Mouse (Mus musculus) thymus, adult 2 months (tissue): ENCODE measurements at regions not wholly inside any gene's neighbourhood (a gene's known extent, or its start where the extent isn't known, plus 50 kb on each side); places are given as distances from the start of the nearest gene placed in this dataset.

ENCODE experiments used
- CTCF ChIP-seq: fragments of 200-500 bp; IDR thresholded peaks from 2 replicates; pipeline ENCODE4 v1.5.1; 2012; ENCODE audit warnings: mild to moderate bottlenecking, control low read depth, low read length, moderate library complexity, borderline replicate concordance; ENCODE audit not compliant: control insufficient read depth, poor library complexity, insufficient read depth; ENCODE audit errors: extremely low read depth
- POLR2A ChIP-seq: fragments of 200-500 bp; IDR thresholded peaks from 2 replicates; pipeline ENCODE4 v1.6.1; 2012; ENCODE audit warnings: mild to moderate bottlenecking, low read length, control low read depth, moderate library complexity; ENCODE audit not compliant: control insufficient read depth, poor library complexity, insufficient read depth; ENCODE audit errors: extremely low read depth

DNA sequence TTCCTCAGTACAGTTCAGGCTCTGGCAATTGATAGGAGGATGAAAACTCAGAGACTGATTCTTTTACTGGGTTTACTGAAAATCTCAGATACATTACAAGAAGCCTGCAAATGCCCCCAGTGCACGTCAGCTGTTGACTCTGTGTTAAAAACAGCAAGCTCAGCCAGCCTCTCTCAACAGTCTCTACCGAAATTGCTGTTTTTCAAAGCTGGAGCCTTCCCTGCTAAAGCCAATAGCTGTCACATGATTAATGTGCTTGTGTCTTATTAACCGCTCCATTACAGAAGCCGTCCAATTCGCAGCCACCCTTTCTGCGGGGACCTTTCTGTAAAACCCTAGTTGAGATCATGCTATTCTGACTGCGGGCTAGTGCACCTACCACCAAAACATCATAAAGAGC lies 215.6 kb upstream of the Pabpc6 start:
- TF ChIP-seq CTCF, result no peak
- TF ChIP-seq POLR2A, result no peak
